8 mouse cellular contexts compared by ENCODE assay signal in genomic region chr13:21787760-21788593, GRCm38 (mm10). TPM values are rescaled to one million over a fixed set of nuclear protein-coding genes. Genes with fewer than 3 reads are reported as not detected.
DNase-seq lines count a peak whose midpoint lies in the region; ATAC-seq and TF ChIP-seq lines count a peak whose summit lies in the region.

No protein-coding gene starts in this region.

- peaks cover 25% of the 10 kb centered on the region for H3K4me1 ChIP-seq in heart, embryonic 10.5 days
- H3K4me1 ChIP-seq in forebrain, embryonic 10.5 days: peaks cover 60% of the 10 kb centered on the region
- peaks cover 24% of the 10 kb centered on the region for H3K4me1 ChIP-seq in liver, embryonic 16.5 days (ENCODE audit: control insufficient read depth, low read depth, low read length)

- H3K36me3 ChIP-seq in heart, embryonic 10.5 days: no peaks in the 10 kb centered on the region
- no peaks in the 10 kb centered on the region for H3K36me3 ChIP-seq in C2C12 (ENCODE audit: control insufficient read depth, insufficient read depth)
- no peaks in the 10 kb centered on the region for H3K36me3 ChIP-seq in forebrain, embryonic 10.5 days (replicated peaks)
- H3K36me3 ChIP-seq in liver, embryonic 16.5 days (ENCODE audit: control insufficient read depth, insufficient read depth): no peaks in the 10 kb centered on the region

- peak overlapping the region; percentile 61 for H3K4me2 ChIP-seq in liver, embryonic 16.5 days (ENCODE audit: low read depth, low read length)

- no peaks in the 10 kb centered on the region for H3K9me3 ChIP-seq in heart, embryonic 10.5 days
- H3K9me3 ChIP-seq in forebrain, embryonic 10.5 days: no peaks in the 10 kb centered on the region
- no peaks in the 10 kb centered on the region for H3K9me3 ChIP-seq in liver, embryonic 16.5 days (replicated peaks; ENCODE audit: control insufficient read depth, low read length)

- peak; percentile 6 for ATAC-seq in liver, embryonic 16.5 days (ENCODE audit: low read depth)

- peak overlapping the region; percentile 44 for H3K4me3 ChIP-seq in heart, embryonic 10.5 days
- no peak overlapping the region for H3K4me3 ChIP-seq in C2C12 (ENCODE audit: insufficient read depth, poor library complexity, severe bottlenecking)
- peak overlapping the region; percentile 53 for H3K4me3 ChIP-seq in forebrain, embryonic 10.5 days
- peak overlapping the region; percentile 60 for H3K4me3 ChIP-seq in liver, embryonic 16.5 days (ENCODE audit: low read depth, low read length)

- H3K27ac ChIP-seq in heart, embryonic 10.5 days: peak overlapping the region; percentile 70
- peak overlapping the region; percentile 91 for H3K27ac ChIP-seq in forebrain, embryonic 10.5 days
- H3K27ac ChIP-seq in liver, embryonic 16.5 days (ENCODE audit: low read length): peak overlapping the region; percentile 96

- WGBS in heart, embryonic 10.5 days: 23% methylated on average over 17 of the region's 21 CpGs
- 10% methylated on average over 17 of the region's 21 CpGs for WGBS in forebrain, embryonic 10.5 days
- WGBS in liver, embryonic 16.5 days (ENCODE audit: insufficient replicate concordance): 25% methylated on average over 13 of the region's 21 CpGs

- H3K79me2 ChIP-seq in C2C12 (ENCODE audit: control insufficient read depth, insufficient read depth): no peaks in the 10 kb centered on the region

- DNase-seq in heart, embryonic 10.5 days (ENCODE audit: low spot score): peak; percentile 25
- DNase-seq in heart, postnatal 4 days: no peak
- DNase-seq in forebrain, embryonic 10.5 days (ENCODE audit: extremely low spot score, low spot score): peak; percentile 26
- no peak for DNase-seq in frontal cortex, postnatal 36 days (ENCODE audit: low spot score in 2 of 2)
- no peak for DNase-seq in T-cell, adult 2 months (ENCODE audit: low spot score)
- DNase-seq in frontal cortex, postnatal 10 days (ENCODE audit: low spot score in 2 of 2): no peak

- H3K27me3 ChIP-seq in heart, embryonic 10.5 days (ENCODE audit: insufficient read depth, poor library complexity, severe bottlenecking): no peaks in the 10 kb centered on the region
- no peaks in the 10 kb centered on the region for H3K27me3 ChIP-seq in C2C12 (ENCODE audit: control insufficient read depth, insufficient read depth, insufficient read length)
- no peaks in the 10 kb centered on the region for H3K27me3 ChIP-seq in forebrain, embryonic 10.5 days (ENCODE audit: poor library complexity, severe bottlenecking)
- no peaks in the 10 kb centered on the region for H3K27me3 ChIP-seq in liver, embryonic 16.5 days (ENCODE audit: control insufficient read depth, insufficient read depth, low read depth, low read length)

- H3K9ac ChIP-seq in liver, embryonic 16.5 days (ENCODE audit: low read depth, low read length): peak overlapping the region; percentile 65

- no peak for TF ChIP-seq CTCF in C2C12 (IDR thresholded peaks at IDR 0.05; ENCODE audit: control insufficient read depth, insufficient read depth, insufficient read length)

- H3K79me3 ChIP-seq in C2C12 (ENCODE audit: low read depth): no peaks in the 10 kb centered on the region

- H3ac ChIP-seq in C2C12 (ENCODE audit: control insufficient read depth, insufficient read length, low read depth): peak overlapping the region; percentile 32

TF ChIP-seq in C2C12, 6 proteins besides CTCF, POLR2A, EP300 and RAD21:
- TF ChIP-seq CEBPB (IDR thresholded peaks at IDR 0.05; ENCODE audit: low read depth): no peak
- TF ChIP-seq MYOD1 (IDR thresholded peaks at IDR 0.05; ENCODE audit: control insufficient read depth, insufficient read length, low read depth): no peak
- TF ChIP-seq FOSL1 (IDR thresholded peaks at IDR 0.05; ENCODE audit: insufficient read depth, low read length, poor library complexity, severe bottlenecking): no peak
- no peak for TF ChIP-seq MAX (IDR thresholded peaks at IDR 0.05)
- no peak for TF ChIP-seq MYOG (IDR thresholded peaks at IDR 0.05; ENCODE audit: control insufficient read depth, extremely low read depth, insufficient read length)
- TF ChIP-seq USF1 (IDR thresholded peaks at IDR 0.05; ENCODE audit: low read depth): no peak

RNA-seq across cellular contexts. Expression of gene Hist1h2bp, which starts 0.7 kb away (rescaled TPM):
- polyA plus RNA-seq in heart, embryonic 10.5 days (2016; fragmentation: Nextera tagmentation; extraction: Ambion mirVana): 1.00 and 1.6 TPM in 2 replicates
- 100 to 1,000 TPM; 213 to 224 TPM for total RNA-seq in heart, postnatal 4 days (2021)
- 2.6 TPM for polyA plus RNA-seq in C2C12 (2012; fragmentation: generic; extraction: Trizol)
- polyA plus RNA-seq in forebrain, embryonic 10.5 days (2016; fragmentation: Nextera tagmentation; extraction: Ambion mirVana): 4.3 and 4.8 TPM in 2 replicates
- polyA plus RNA-seq in liver, embryonic 16.5 days (2015; fragmentation: Nextera tagmentation; extraction: Ambion mirVana): 3.8 and 7.6 TPM in 2 replicates

RNA-seq across cellular contexts. Expression of gene Hist1h2an, which starts 1.0 kb away (rescaled TPM):
- 4.6 and 7.6 TPM in 2 replicates for polyA plus RNA-seq in heart, embryonic 10.5 days (2016; fragmentation: Nextera tagmentation; extraction: Ambion mirVana)
- total RNA-seq in heart, postnatal 4 days (2021): 100 to 1,000 TPM in 1 of 2 experiments, 10 to 100 TPM in 1; 94.5 to 114 TPM
- 18.1 TPM for polyA plus RNA-seq in C2C12 (2012; fragmentation: generic; extraction: Trizol)
- 11.9 and 17.4 TPM in 2 replicates for polyA plus RNA-seq in forebrain, embryonic 10.5 days (2016; fragmentation: Nextera tagmentation; extraction: Ambion mirVana)
- 10.1 and 14.1 TPM in 2 replicates for polyA plus RNA-seq in liver, embryonic 16.5 days (2015; fragmentation: Nextera tagmentation; extraction: Ambion mirVana)

RNA-seq across cellular contexts. Expression of gene Hist1h3i, which starts 4.8 kb away (rescaled TPM):
- 51.2 and 119 TPM in 2 replicates for polyA plus RNA-seq in heart, embryonic 10.5 days (2016; fragmentation: Nextera tagmentation; extraction: Ambion mirVana)
- total RNA-seq in heart, postnatal 4 days (2021): 100 to 1,000 TPM; 504 to 518 TPM
- polyA plus RNA-seq in C2C12 (2012; fragmentation: generic; extraction: Trizol): 9.4 TPM
- polyA plus RNA-seq in forebrain, embryonic 10.5 days (2016; fragmentation: Nextera tagmentation; extraction: Ambion mirVana): 120 and 124 TPM in 2 replicates
- polyA plus RNA-seq in liver, embryonic 16.5 days (2015; fragmentation: Nextera tagmentation; extraction: Ambion mirVana): 158 and 190 TPM in 2 replicates

RNA-seq across cellular contexts. Expression of gene Hist1h1b, which starts 7.6 kb away (rescaled TPM):
- polyA plus RNA-seq in heart, embryonic 10.5 days (2016; fragmentation: Nextera tagmentation; extraction: Ambion mirVana): 12.2 and 12.8 TPM in 2 replicates
- 100 to 1,000 TPM; 295 to 307 TPM for total RNA-seq in heart, postnatal 4 days (2021)
- 1.6 TPM for polyA plus RNA-seq in C2C12 (2012; fragmentation: generic; extraction: Trizol)
- polyA plus RNA-seq in forebrain, embryonic 10.5 days (2016; fragmentation: Nextera tagmentation; extraction: Ambion mirVana): 37.0 and 43.0 TPM in 2 replicates
- polyA plus RNA-seq in liver, embryonic 16.5 days (2015; fragmentation: Nextera tagmentation; extraction: Ambion mirVana): 22.9 and 30.4 TPM in 2 replicates

RNA-seq across cellular contexts. Expression of gene Hist1h2bq, which starts 22.0 kb away (rescaled TPM):
- 9.9 and 15.1 TPM in 2 replicates for polyA plus RNA-seq in heart, embryonic 10.5 days (2016; fragmentation: Nextera tagmentation; extraction: Ambion mirVana)
- 100 to 1,000 TPM; 420 to 457 TPM for total RNA-seq in heart, postnatal 4 days (2021)
- 20.3 TPM for polyA plus RNA-seq in C2C12 (2012; fragmentation: generic; extraction: Trizol)
- 19.8 and 21.9 TPM in 2 replicates for polyA plus RNA-seq in forebrain, embryonic 10.5 days (2016; fragmentation: Nextera tagmentation; extraction: Ambion mirVana)
- polyA plus RNA-seq in liver, embryonic 16.5 days (2015; fragmentation: Nextera tagmentation; extraction: Ambion mirVana): 25.4 and 31.7 TPM in 2 replicates

Comparison
In these comparisons a context has a peak if more than half of its experiments do, and no peak if none do; other contexts are left out.
1. DNase-seq: peak in heart, embryonic 10.5 days (single experiment) and forebrain, embryonic 10.5 days (single experiment); none in heart, postnatal 4 days (single experiment), frontal cortex, postnatal 36 days (0 of 2), T-cell, adult 2 months (single experiment) and frontal cortex, postnatal 10 days (0 of 2).
2. Peak in every context shown above with its lines, with median percentiles within 50 percentile points of each other: H3K27ac ChIP-seq.